Mouse (Mus musculus) heart, adult 2 months (tissue): ENCODE measurements around the gene Icos.

ENCODE experiments used
- CTCF ChIP-seq: fragments of 200-600 bp; IDR thresholded peaks from 2 replicates; pipeline ENCODE4 v1.8.1; 2022; ENCODE audit warnings: antibody characterized with exemption, mild to moderate bottlenecking, moderate library complexity
- POLR2A ChIP-seq: fragments of 200-500 bp; IDR thresholded peaks from 2 replicates; pipeline ENCODE4 v1.6.1; 2011; ENCODE audit warnings: mild to moderate bottlenecking, low read depth, low read length, control low read depth; ENCODE audit not compliant: insufficient read depth

GRCm38 (mm10) chr1:60938974-60939373, 38.8 kb upstream of the Icos start:
- TF ChIP-seq CTCF (no peak), POLR2A (no peak)
